Mouse (Mus musculus): ENCODE results near the gene Taf8. TPM values are rescaled to one million over a fixed set of nuclear protein-coding genes. Genes with fewer than 3 reads are reported as not detected.
"Not testable (repeated sequence)": the region's sequence is repeated elsewhere in the genome, so short reads cannot be mapped to it uniquely, and the experiment has no call there.

Gene Taf8
- polyA plus RNA-seq, 1 experiment: 30.5 TPM

GRCm38 (mm10) chr17:47521551-47522258, 19.6 kb upstream of the Taf8 start:
- DNase-seq (ENCODE audit: extremely low spot score in 1 of 2, low spot score in 1 of 2): peak in 1 of 2 experiments; percentile 44

GRCm38 (mm10) chr17:47518205-47518604, 16.1 kb upstream of the Taf8 start:
- DNase-seq (ENCODE audit: extremely low spot score in 1 of 2, low spot score in 1 of 2): no peak

- DNase-seq (ENCODE audit: extremely low spot score in 1 of 2, low spot score in 1 of 2): no peak
These were observed 14.1 kb upstream of the Taf8 start for GRCm38 (mm10) chr17:47516232-47516631.

GRCm38 (mm10) chr17:47515180-47515844, 13.2 kb upstream of the Taf8 start:
- no peak for DNase-seq (ENCODE audit: extremely low spot score in 1 of 2, low spot score in 1 of 2)

GRCm38 (mm10) chr17:47512956-47513775, 11.1 kb upstream of the Taf8 start:
- DNase-seq (ENCODE audit: extremely low spot score in 1 of 2, low spot score in 1 of 2): no peak

- DNase-seq (ENCODE audit: extremely low spot score in 1 of 2, low spot score in 1 of 2): peak; percentile 93 to 99
These were observed 9.3 kb upstream of the Taf8 start for GRCm38 (mm10) chr17:47511111-47512020.

GRCm38 (mm10) chr17:47509031-47509705, 7.1 kb upstream of the Taf8 start:
- no peak for DNase-seq (ENCODE audit: extremely low spot score in 1 of 2, low spot score in 1 of 2)

GRCm38 (mm10) chr17:47508012-47508608, 6.0 kb upstream of the Taf8 start:
- DNase-seq (ENCODE audit: extremely low spot score in 1 of 2, low spot score in 1 of 2): peak; percentile 90 to 93

- no peak for DNase-seq (ENCODE audit: extremely low spot score in 1 of 2, low spot score in 1 of 2)
These were observed 5.4 kb upstream of the Taf8 start for GRCm38 (mm10) chr17:47507523-47507922.

GRCm38 (mm10) chr17:47506697-47507096, 4.6 kb upstream of the Taf8 start:
- no peak for DNase-seq (ENCODE audit: extremely low spot score in 1 of 2, low spot score in 1 of 2)

- no peak for DNase-seq (ENCODE audit: extremely low spot score in 1 of 2, low spot score in 1 of 2)
These were observed 4.0 kb upstream of the Taf8 start for GRCm38 (mm10) chr17:47506042-47506441.

GRCm38 (mm10) chr17:47505566-47505965, 3.5 kb upstream of the Taf8 start:
- no peak for DNase-seq (ENCODE audit: extremely low spot score in 1 of 2, low spot score in 1 of 2)

- peak; percentile 53 to 58 for DNase-seq (ENCODE audit: extremely low spot score in 1 of 2, low spot score in 1 of 2)
These were observed 2.9 kb upstream of the Taf8 start, which contains the start of gene Ccnd3 for GRCm38 (mm10) chr17:47504941-47505346. TSS of gene Ccnd3 (plus strand) at chr17:47505051.

- DNase-seq (ENCODE audit: extremely low spot score in 1 of 2, low spot score in 1 of 2): no peak
These were observed 2.1 kb upstream of the Taf8 start for GRCm38 (mm10) chr17:47504228-47504627.

- no peak for DNase-seq (ENCODE audit: extremely low spot score in 1 of 2, low spot score in 1 of 2)
These were observed 1.6 kb upstream of the Taf8 start for GRCm38 (mm10) chr17:47503689-47504088.

- not testable (repeated sequence) for DNase-seq (ENCODE audit: extremely low spot score in 1 of 2, low spot score in 1 of 2)
These were observed 584 bp upstream of the Taf8 start for GRCm38 (mm10) chr17:47502707-47503045.

- DNase-seq (ENCODE audit: extremely low spot score in 1 of 2, low spot score in 1 of 2): no peak
These were observed 561 bp downstream of the Taf8 start for GRCm38 (mm10) chr17:47501531-47501930.

GRCm38 (mm10) chr17:47494132-47494531, 8.0 kb downstream of the Taf8 start:
- no peak for DNase-seq (ENCODE audit: extremely low spot score in 1 of 2, low spot score in 1 of 2)

GRCm38 (mm10) chr17:47493653-47494052, 8.4 kb downstream of the Taf8 start:
- no peak for DNase-seq (ENCODE audit: extremely low spot score in 1 of 2, low spot score in 1 of 2)

Measured in frontal cortex, adult 2 months (tissue).